Mouse (Mus musculus) ES-CJ7 (cell line): ENCODE results near the gene Naa50.

Source experiments
- DNase-seq: peaks from one replicate; pipeline ENCODE4 v3.0.0; 2011; ENCODE audit warnings: low read depth, low spot score

Naa50 gene

DNA sequence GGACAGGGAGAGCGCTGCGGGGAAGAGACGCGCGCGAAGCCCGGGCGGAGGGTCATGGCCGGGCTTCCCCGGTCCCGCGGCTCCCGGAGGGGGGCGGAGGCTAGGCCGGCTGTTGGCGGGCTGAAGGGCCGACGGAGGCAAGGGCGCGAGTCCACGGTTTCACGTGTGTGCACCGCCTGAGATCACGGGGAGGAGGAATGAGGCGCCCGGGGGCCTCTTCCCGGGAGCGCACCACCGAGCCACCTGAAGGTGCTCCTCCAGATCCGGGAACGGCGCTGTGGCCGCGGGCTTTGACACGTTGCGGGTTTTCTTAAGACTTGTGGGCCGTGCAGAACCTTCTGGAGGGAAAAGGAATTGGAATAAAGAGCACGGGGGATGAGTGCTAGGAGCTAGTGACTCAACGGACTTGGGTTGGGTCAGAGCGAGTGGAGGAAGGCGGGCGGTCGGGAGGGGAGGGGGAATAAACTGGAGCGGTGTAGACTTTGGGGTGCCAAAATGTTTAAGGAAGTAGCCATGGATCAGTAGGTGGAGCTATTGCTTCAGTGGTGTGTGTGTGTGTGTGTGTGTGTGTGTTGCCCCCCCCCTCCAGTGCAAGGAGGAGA lies 657 bp downstream of the Naa50 start:
- peak; percentile 88 for DNase-seq

DNA sequence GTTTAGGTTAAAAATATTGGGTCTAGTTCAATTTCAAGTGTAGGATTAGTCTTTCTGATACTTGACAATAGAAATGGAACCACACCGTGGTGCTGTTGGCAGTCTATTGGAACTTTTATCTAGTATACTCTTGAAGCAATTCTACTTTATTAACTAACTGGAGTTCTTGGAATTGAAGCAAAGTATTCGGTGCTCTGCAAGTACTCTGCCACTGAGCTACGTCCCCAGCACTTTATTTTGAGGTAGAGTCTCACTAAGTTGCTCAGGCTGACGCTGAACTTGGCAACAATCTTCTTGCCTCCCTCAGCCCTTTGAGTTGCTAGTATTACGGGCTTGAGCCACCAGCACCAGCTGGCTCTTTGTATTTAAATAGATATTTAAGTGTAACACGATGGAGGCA lies 1.9 kb downstream of the Naa50 start:
- DNase-seq = no peak

DNA sequence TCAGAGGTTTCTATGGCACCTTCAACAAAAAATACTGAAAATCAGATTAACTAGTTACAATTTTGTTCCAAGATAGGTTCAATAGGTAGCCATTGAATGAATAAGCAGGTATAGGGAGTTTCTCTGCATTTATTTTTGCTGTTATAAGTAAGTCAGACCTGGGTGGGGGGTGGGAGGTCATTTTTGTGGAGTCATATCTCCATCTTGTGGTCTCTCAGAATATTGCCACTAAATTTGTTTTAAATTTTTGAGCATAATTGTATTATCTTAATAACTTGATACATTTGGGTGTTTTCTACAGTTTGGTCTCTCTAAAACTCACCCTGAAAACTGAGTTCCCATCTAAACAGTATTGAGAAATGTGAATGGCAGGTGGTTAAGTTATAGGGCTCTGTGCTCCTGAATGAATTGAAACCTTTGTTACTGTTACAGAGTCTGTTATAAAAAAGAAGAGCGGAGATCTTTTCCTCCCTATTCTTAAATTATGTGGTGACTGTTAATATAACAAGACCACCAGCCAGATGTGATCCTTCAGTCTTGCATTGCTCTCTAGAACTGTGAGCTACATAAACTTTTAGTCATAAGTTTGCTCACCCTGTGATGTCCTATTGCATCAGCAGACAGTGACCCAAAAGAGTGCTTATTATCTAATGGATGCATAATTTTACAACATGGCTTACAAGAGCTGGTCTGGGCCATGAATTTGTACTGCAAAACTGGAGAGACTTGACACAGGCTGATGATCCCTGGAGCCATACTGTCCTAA lies 9.6 kb downstream of the Naa50 start:
- no peak for DNase-seq

DNA sequence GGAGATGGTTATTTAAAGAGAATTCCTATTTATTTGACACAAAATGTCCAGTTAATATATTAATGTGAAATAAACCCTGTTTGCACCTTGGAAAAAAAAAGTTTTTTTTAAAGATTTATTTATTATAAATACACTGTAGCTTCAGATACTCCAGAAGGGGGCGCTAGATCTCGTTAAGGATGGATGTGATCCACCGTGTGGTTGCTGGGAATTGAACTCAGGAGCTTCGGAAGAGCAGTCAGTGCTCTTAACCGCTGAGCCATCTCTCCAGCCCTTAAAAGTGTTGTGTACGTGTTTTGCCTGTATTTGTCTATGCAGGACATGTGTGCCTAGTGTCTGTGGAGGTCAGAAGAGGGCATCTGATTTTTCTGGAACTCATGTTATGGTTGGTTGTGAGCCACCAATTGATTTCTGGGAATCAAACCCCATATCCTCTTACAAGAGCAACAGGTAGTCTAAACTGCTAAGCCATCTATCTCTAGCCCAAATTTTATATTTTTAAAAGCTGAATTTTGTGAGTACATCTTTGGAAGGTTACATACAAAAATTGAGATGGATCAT lies 14.9 kb downstream of the Naa50 start:
- peak; percentile 47 for DNase-seq

DNA sequence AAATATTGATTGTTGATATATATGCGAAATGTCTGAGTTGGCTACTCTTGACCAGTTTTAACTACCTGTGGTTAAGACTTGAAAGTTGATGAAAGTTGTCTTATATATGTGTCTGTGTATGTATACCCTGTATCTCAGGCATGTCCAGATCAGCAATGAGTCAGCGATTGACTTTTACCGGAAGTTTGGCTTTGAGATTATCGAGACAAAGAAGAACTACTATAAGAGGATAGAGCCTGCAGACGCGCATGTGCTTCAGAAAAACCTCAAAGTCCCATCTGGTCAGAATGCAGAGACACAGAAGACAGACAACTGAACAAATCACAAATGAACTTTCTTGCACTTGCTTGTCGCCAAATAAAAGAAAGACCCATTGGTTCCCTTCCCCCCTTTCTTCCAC lies 19.7 kb downstream of the Naa50 start:
- DNase-seq = no peak

DNA sequence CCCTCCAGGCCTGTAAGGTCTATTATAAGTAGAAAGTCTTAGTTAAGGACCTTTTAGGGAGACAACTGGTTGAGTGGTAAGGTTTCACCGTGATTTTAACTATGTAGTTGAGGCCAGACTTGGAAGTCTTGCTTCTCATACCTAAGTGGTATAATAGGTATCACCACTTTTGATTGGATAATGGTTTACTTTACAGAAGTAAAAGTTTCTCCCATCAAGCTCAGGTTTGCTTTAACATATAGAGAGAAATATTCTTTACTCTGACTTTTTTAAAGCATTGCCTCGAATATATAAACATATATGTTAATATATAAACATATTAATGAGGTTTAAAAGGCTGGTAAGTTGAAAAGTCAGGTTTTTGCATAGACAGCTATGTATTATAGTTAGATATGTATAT lies 24.2 kb downstream of the Naa50 start:
- DNase-seq = no peak

DNA sequence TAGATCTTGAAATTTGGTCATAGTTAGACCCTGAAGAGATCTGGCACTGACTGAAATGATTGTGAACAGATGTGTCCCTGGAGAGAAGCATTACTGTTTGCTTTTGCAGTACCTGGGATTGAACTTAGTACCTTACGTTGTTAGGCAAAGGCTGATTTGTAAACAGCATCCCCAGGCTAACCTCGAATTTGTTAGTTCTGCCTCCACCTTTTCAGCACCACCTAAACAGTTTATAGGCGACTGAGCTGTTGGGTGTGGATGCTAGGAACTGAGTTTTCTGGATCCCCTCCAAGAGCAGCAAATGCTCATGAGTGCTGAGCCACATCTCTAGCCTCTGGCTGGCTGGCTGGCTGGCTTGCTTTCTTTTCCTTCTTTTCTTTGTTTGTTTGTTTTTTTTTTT lies 25.6 kb downstream of the Naa50 start:
- DNase-seq = no peak

DNA sequence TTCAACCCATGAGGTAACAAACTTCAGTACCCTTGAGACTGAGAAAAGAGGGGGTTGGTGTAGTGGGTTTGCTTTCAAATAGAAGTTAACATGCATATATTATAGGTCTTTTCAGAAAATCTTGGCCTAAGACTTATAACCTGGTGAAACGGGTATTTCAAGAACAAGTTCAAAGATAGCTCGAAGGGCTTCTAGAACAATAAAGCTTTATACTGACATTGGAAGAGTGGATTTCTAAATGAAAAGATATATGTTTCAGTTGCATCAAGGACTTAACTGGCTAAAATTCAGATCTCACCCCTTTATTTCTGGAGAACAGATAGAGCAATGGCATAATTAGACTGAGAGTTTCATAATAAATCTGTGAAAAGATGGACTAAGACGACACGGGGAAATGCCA lies 29.4 kb downstream of the Naa50 start:
- DNase-seq = no peak

- DNase-seq = peak; percentile 97
These were observed 32.9 kb downstream of the Naa50 start for GRCm38 (mm10) chr16:44172297-44173154.

DNA sequence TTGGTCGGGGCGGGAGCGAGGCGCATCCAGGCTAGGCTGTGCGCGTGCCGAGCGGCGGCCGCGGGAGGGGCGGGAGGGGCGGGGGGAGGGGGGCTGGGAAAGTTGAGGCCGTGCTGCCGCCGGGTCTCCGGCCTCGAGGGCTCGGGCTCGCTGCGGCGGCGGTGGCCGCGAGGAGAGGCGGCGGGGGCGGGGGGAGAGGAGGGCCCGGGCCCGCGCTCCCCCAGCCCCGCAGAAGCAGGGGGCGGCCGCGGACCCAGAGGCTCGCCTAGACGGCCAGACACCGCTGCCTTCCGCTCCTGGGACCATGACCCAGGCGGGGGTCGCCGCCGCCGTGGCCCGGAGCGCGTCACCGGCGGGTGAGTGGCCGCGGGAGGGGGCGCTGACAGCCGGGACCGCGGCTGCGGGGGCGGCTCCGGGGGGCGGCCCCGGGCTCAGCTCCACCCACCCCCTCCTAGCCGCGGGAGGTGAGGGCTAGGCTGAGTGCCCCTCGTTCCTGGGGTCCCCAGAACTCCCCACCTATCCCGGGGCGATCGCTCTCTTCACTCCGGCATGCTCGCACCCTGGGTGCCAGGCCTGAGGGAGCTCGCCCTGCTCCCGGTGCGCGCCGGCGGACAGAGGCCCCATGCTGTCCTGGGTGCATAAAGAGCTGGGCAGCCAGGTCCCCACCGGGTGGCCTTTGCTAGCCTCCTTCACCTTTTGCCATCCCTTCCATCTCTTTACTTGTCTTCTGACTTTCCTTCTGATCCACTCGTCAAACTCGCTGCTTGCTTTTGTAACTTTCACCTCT lies 33.7 kb downstream of the Naa50 start, which contains the start of gene Usf3:
Usf3 (plus strand) TSS at position 92 of the 787 bp plus-strand sequence.
- DNase-seq = no peak

GRCm38 (mm10) chr16:44173966-44174530 lies 34.4 kb downstream of the Naa50 start:
- DNase-seq = no peak

DNA sequence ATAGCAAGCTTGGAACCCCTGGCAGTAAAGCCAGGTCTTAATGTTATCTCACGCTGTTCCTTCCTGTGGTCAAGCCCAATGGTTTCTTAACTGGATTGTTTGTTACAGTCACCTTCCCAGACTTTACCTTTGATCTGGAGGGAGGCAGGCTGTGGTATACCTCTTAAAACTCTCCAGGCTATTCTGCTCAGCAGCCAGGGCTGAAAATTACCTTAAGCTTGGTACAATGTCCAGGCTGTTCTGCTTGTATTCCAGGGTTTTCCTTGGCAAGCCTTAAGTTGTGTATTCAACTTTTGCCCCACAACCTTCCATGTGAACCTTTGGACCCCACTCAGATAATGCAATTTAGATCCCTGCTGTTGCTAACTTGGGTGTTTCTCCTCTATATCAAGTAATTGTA lies 35.4 kb downstream of the Naa50 start:
- DNase-seq = no peak

DNA sequence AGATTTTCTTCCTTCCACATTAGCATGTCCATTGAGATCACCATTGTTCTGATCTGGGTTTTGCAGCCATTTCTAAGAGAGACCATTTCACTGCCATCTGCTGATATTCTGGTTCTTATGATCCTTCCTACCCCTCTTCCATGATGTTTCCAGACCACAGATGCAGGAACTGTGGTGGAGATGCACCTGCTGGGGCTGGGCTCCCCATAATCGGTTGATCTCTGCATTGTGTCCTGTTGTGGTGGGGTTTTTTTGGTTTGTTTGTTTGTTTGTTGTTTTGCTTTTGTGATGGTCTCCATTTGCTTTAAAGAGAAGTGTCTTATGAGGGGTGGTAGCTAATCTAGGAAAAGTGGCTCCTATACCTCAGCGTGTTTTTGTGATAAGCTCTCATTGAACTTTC lies 36.9 kb downstream of the Naa50 start:
- DNase-seq = no peak

GRCm38 (mm10) chr16:44178555-44178954 lies 38.9 kb downstream of the Naa50 start:
- DNase-seq = no peak

- no peak for DNase-seq
These were observed 43.0 kb downstream of the Naa50 start for GRCm38 (mm10) chr16:44182597-44182996.

DNA sequence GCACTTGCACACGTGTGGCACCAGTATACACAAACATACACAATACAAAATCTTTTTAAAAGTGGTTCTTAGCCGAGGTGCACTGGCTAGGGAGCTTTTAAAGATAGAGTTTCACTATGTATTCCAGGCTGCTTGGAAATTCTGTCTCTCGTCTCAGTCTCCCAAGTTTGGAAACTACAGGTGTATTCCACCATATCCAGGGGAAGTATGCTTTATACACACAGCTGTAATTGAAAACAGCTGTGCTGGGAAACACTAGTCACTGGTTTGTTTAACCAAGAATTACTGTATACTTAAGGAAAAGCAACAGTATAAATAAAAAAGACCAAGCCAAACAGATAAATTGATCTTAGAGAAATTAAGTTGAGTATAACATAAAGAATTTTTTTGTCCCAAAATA lies 45.1 kb downstream of the Naa50 start:
- DNase-seq = no peak

DNA sequence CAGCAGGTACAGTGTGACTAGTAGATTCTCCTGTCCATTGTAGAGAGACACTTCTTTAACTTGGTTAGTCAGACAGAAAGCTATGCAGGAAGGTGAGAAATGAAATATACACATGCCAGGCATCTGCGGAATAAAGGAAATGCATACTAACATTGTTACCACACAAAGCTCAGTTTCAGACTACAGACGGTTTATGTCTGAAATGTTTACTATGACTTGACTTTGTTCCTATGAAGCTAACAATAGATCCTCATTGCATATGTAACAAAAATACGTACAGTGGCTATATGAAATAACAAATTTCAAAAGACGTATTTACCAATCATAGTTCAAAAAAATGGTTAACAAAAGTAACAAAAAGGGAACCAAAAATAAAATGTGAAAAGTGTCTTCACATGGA lies 47.5 kb downstream of the Naa50 start:
- DNase-seq = no peak

GRCm38 (mm10) chr16:44188766-44189165 lies 49.1 kb downstream of the Naa50 start:
- DNase-seq = peak; percentile 48

DNA sequence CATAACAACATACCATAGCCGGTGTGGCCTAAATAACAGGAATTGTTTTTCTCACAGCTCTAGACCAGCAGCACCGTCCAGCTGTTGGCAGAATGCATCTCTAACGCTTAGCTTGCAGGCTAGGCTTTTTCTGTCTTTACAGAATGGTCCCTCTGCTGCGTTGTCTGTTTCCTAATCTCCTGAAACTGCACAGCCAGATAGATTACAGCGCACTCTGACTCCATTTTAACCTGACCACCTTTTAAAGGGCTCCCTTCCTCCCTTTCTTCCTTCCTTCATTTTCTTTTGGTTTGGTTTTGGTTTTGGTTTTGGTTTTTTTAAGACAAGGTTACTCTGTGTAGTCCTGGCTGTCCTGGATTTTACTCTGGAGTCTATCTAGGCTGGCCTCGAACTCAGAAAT lies 50.4 kb downstream of the Naa50 start:
- DNase-seq = no peak

- no peak for DNase-seq
These were observed 51.3 kb downstream of the Naa50 start for GRCm38 (mm10) chr16:44190968-44191367.
